Mouse (Mus musculus) right cerebral cortex, postnatal 36 days (tissue): Measurements from ENCODE around the gene Nudt3.

Experiments
- DNase-seq, 2 experiments: peaks; one replicate each; pipeline ENCODE4 v3.0.0; 2022; ENCODE audit warnings: low spot score in 2 of 2, mixed read lengths in 1 of 2

Gene Nudt3

GRCm38 (mm10) chr17:27596376-27597190, 26.7 kb downstream of the Nudt3 start:
- no peak for DNase-seq

GRCm38 (mm10) chr17:27595659-27596375, 27.5 kb downstream of the Nudt3 start:
- DNase-seq, result no peak

- no peak for DNase-seq
These were observed 30.8 kb downstream of the Nudt3 start for GRCm38 (mm10) chr17:27592565-27592910.

- no peak for DNase-seq
These were observed 31.3 kb downstream of the Nudt3 start for GRCm38 (mm10) chr17:27591826-27592564.

- DNase-seq, result no peak
These were observed 35.1 kb downstream of the Nudt3 start for GRCm38 (mm10) chr17:27588231-27588630.

- DNase-seq, result peak in 1 of 2 experiments; percentile 58
These were observed 36.0 kb downstream of the Nudt3 start for GRCm38 (mm10) chr17:27587252-27587651.

- no peak for DNase-seq
These were observed 36.6 kb downstream of the Nudt3 start for GRCm38 (mm10) chr17:27586661-27587060.

GRCm38 (mm10) chr17:27583185-27583894, 40.0 kb downstream of the Nudt3 start:
- DNase-seq, result no peak

GRCm38 (mm10) chr17:27580392-27581068, 42.8 kb downstream of the Nudt3 start:
- DNase-seq, result peak in 1 of 2 experiments; percentile 58

GRCm38 (mm10) chr17:27579816-27580215, 43.5 kb downstream of the Nudt3 start:
- DNase-seq, result no peak

- no peak for DNase-seq
These were observed 44.8 kb downstream of the Nudt3 start for GRCm38 (mm10) chr17:27578487-27578886.

- no peak for DNase-seq
These were observed 45.8 kb downstream of the Nudt3 start for GRCm38 (mm10) chr17:27577468-27577867.

- no peak for DNase-seq
These were observed 47.2 kb downstream of the Nudt3 start for GRCm38 (mm10) chr17:27576056-27576455.

GRCm38 (mm10) chr17:27575116-27575776, 48.0 kb downstream of the Nudt3 start:
- DNase-seq, result no peak

GRCm38 (mm10) chr17:27574470-27575115, 48.7 kb downstream of the Nudt3 start:
- DNase-seq, result peak in 1 of 2 experiments; percentile 61

GRCm38 (mm10) chr17:27573772-27574320, 49.4 kb downstream of the Nudt3 start:
- no peak for DNase-seq

- no peak for DNase-seq
These were observed 52.0 kb downstream of the Nudt3 start for GRCm38 (mm10) chr17:27571315-27571714.

- DNase-seq, result no peak
These were observed 55.1 kb downstream of the Nudt3 start for GRCm38 (mm10) chr17:27568228-27568627.

GRCm38 (mm10) chr17:27565942-27566267, 57.4 kb downstream of the Nudt3 start:
- DNase-seq, result no peak
